Mouse (Mus musculus) left cerebral cortex, adult 18-20 months (tissue): ENCODE results near the gene Uba5. TPM values are rescaled to one million over a fixed set of nuclear protein-coding genes. Genes with fewer than 3 reads are reported as not detected.

Experiments
- DNase-seq, 2 experiments: peaks; one replicate each; pipeline ENCODE4 v3.0.0; 2021 to 2022; ENCODE audit warnings: low spot score in 2 of 2, mixed read lengths in 1 of 2
- total RNA-seq, 2 experiments: library from RNA; stranded (reverse); gene quantifications; 2 replicates each; pipeline ENCODE4 v1.2.3; 2021

The Uba5 gene
- total RNA-seq, 2 experiments from 2014 or later, result 39.2 to 44.2 TPM

- no peak for DNase-seq
Measured at GRCm38 (mm10) chr9:104064571-104064970, 1.6 kb upstream of the Uba5 start.

GRCm38 (mm10) chr9:104063244-104063961 lies 469 bp upstream of the Uba5 start, which contains the start of gene Acad11:
Gene Acad11 (plus strand): TSS chr9:104063377.
- DNase-seq, result peak; percentile 75 to 83

GRCm38 (mm10) chr9:104051028-104051427 lies 11.9 kb downstream of the Uba5 start:
- no peak for DNase-seq

- DNase-seq, result no peak
Measured at GRCm38 (mm10) chr9:104043676-104044075, 19.3 kb downstream of the Uba5 start.

GRCm38 (mm10) chr9:104040362-104040761 lies 22.6 kb downstream of the Uba5 start, which contains the start of gene Gm28305:
Gene Gm28305 (plus strand): TSS chr9:104040662.
- DNase-seq, result no peak

- no peak for DNase-seq
Measured at GRCm38 (mm10) chr9:104039742-104040141, 23.2 kb downstream of the Uba5 start.

- DNase-seq, result no peak
Measured at GRCm38 (mm10) chr9:104039031-104039695, 23.8 kb downstream of the Uba5 start.

GRCm38 (mm10) chr9:104038266-104038665 lies 24.7 kb downstream of the Uba5 start:
- no peak for DNase-seq

- DNase-seq, result peak; percentile 74 to 80
Measured at GRCm38 (mm10) chr9:104035261-104036015, 27.5 kb downstream of the Uba5 start.

- DNase-seq, result no peak
Measured at GRCm38 (mm10) chr9:104034718-104035117, 28.2 kb downstream of the Uba5 start.

GRCm38 (mm10) chr9:104034231-104034630 lies 28.7 kb downstream of the Uba5 start:
- DNase-seq, result no peak

GRCm38 (mm10) chr9:104029861-104030260 lies 33.1 kb downstream of the Uba5 start:
- DNase-seq, result no peak

GRCm38 (mm10) chr9:104027186-104027585 lies 35.7 kb downstream of the Uba5 start:
- DNase-seq, result no peak

GRCm38 (mm10) chr9:104021026-104021425 lies 41.9 kb downstream of the Uba5 start:
- no peak for DNase-seq

GRCm38 (mm10) chr9:104014526-104014925 lies 48.4 kb downstream of the Uba5 start:
- no peak for DNase-seq

GRCm38 (mm10) chr9:104002913-104003330 lies 60.0 kb downstream of the Uba5 start:
- DNase-seq, result peak; percentile 68 to 79

GRCm38 (mm10) chr9:104001921-104002859 lies 60.7 kb downstream of the Uba5 start, which contains the start of gene Nphp3:
Gene Nphp3 (plus strand): TSS chr9:104002544.
- peak; percentile 97 to 99 for DNase-seq

GRCm38 (mm10) chr9:104000601-104001000 lies 62.3 kb downstream of the Uba5 start:
- DNase-seq, result no peak
